Mouse (Mus musculus) thymus, postnatal 4 days (tissue): Measurements from ENCODE around the gene Ddx28.

Experiments used
- DNase-seq: peaks from one replicate; pipeline ENCODE4 v3.0.0; 2021

The Ddx28 gene

GRCm38 (mm10) chr8:106011643-106011986 lies at the start of gene Ddx28:
Gene Ddx28, minus strand, starts transcription at chr8:106011882.
- DNase-seq = no peak

GRCm38 (mm10) chr8:106060521-106060920 lies 48.8 kb upstream of the Ddx28 start:
- no peak for DNase-seq

- no peak for DNase-seq
These were observed 48.1 kb upstream of the Ddx28 start for GRCm38 (mm10) chr8:106059613-106060371.

- peak; percentile 99 for DNase-seq
These were observed 47.3 kb upstream of the Ddx28 start, which contains the start of gene Nfatc3 for GRCm38 (mm10) chr8:106058731-106059612. Gene Nfatc3, plus strand, starts transcription at chr8:106058840.

GRCm38 (mm10) chr8:106056455-106056982 lies 44.8 kb upstream of the Ddx28 start:
- no peak for DNase-seq

- DNase-seq = peak; percentile 63
These were observed 43.4 kb upstream of the Ddx28 start for GRCm38 (mm10) chr8:106055038-106055437.

GRCm38 (mm10) chr8:106054190-106054811 lies 42.6 kb upstream of the Ddx28 start:
- peak; percentile 85 for DNase-seq

GRCm38 (mm10) chr8:106052510-106053089 lies 40.9 kb upstream of the Ddx28 start:
- DNase-seq = peak; percentile 59

- no peak for DNase-seq
These were observed 39.4 kb upstream of the Ddx28 start for GRCm38 (mm10) chr8:106051068-106051467.

GRCm38 (mm10) chr8:106049840-106050239 lies 38.2 kb upstream of the Ddx28 start:
- DNase-seq = no peak

GRCm38 (mm10) chr8:106047854-106048630 lies 36.4 kb upstream of the Ddx28 start:
- no peak for DNase-seq

GRCm38 (mm10) chr8:106046872-106047559 lies 35.3 kb upstream of the Ddx28 start:
- DNase-seq = no peak

- DNase-seq = no peak
These were observed 32.5 kb upstream of the Ddx28 start for GRCm38 (mm10) chr8:106044151-106044550.

- no peak for DNase-seq
These were observed 31.4 kb upstream of the Ddx28 start for GRCm38 (mm10) chr8:106043055-106043454.

- peak; percentile 48 for DNase-seq
These were observed 28.5 kb upstream of the Ddx28 start for GRCm38 (mm10) chr8:106040218-106040617.

GRCm38 (mm10) chr8:106039605-106040004 lies 27.9 kb upstream of the Ddx28 start:
- no peak for DNase-seq

- DNase-seq = no peak
These were observed 27.0 kb upstream of the Ddx28 start for GRCm38 (mm10) chr8:106038721-106039120.

GRCm38 (mm10) chr8:106022483-106022882 lies 10.8 kb upstream of the Ddx28 start:
- DNase-seq = peak; percentile 89

- DNase-seq = no peak
These were observed 6.4 kb upstream of the Ddx28 start for GRCm38 (mm10) chr8:106018039-106018438.

- peak; percentile 53 for DNase-seq
These were observed 5.4 kb upstream of the Ddx28 start for GRCm38 (mm10) chr8:106017130-106017529.

GRCm38 (mm10) chr8:106016284-106016683 lies 4.6 kb upstream of the Ddx28 start:
- no peak for DNase-seq
